Mouse (Mus musculus): ENCODE measurements around the gene Rps19bp1. TPM values are rescaled to one million over a fixed set of nuclear protein-coding genes. Genes with fewer than 3 reads are reported as not detected.

Rps19bp1 gene
- total and polyA plus RNA-seq, 2 experiments from 2014 or later: 29.0 to 78.4 TPM

GRCm38 (mm10) chr15:80286851-80287415 is 22.8 kb upstream of the Rps19bp1 start, which contains the start of gene Cacna1i:
Gene Cacna1i (plus strand): TSS chr15:80287238.
- ATAC-seq (peak; percentile 67), DNase-seq (ENCODE audit: low spot score) (peak; percentile 81)
- Histone ChIP-seq H3K4me3 (ENCODE audit: low read length) (peak within 1 kb of the TSS; percentile 63), H3K27ac (0 out of 2 replicates have a peak within 1 kb of the TSS, but pooled peaks have one; percentile 11), H3K9me3 (ENCODE audit: low read length) (no peaks in the 10 kb centered on the region), H3K4me1 (ENCODE audit: insufficient read depth, low read length) (no peaks in the 10 kb centered on the region), H3K36me3 (ENCODE audit: insufficient read depth, low read length) (no peaks in the 10 kb centered on the region), H3K9ac (replicated peaks; ENCODE audit: low read length) (peak within 1 kb of the TSS; percentile 58), H3K27me3 (ENCODE audit: insufficient read depth, low read length) (no peaks in the 10 kb centered on the region), H3K4me2 (ENCODE audit: low read depth, low read length) (peak within 1 kb of the TSS; percentile 95)
- WGBS: under 1% methylated on average over 50 of the region's 50 CpGs
- TF ChIP-seq CTCF (IDR thresholded peaks at IDR 0.05; ENCODE audit: low read depth): peak; percentile 40

- ATAC-seq (no peak), DNase-seq (ENCODE audit: low spot score) (peak; percentile 70)
- TF ChIP-seq CTCF (IDR thresholded peaks at IDR 0.05; ENCODE audit: low read depth): peak; percentile 85
- peaks cover 2% of the 10 kb centered on the region; the same call in 1 of the 2 replicates for H3K4me1 ChIP-seq (ENCODE audit: insufficient read depth, low read length)
- H3K27ac ChIP-seq: no peak overlapping the region
- no peaks in the 10 kb centered on the region for H3K36me3 ChIP-seq (ENCODE audit: insufficient read depth, low read length)
- WGBS: 19% methylated on average over 6 of the region's 6 CpGs
- no peaks in the 10 kb centered on the region for H3K27me3 ChIP-seq (ENCODE audit: insufficient read depth, low read length)
- no peak overlapping the region for H3K4me2 ChIP-seq (ENCODE audit: low read depth, low read length)
- H3K9me3 ChIP-seq (ENCODE audit: low read length): no peaks in the 10 kb centered on the region
- H3K4me3 ChIP-seq (ENCODE audit: low read length): no peak overlapping the region
- H3K9ac ChIP-seq (replicated peaks; ENCODE audit: low read length): no peak overlapping the region
Measured at GRCm38 (mm10) chr15:80280646-80281045, 16.5 kb upstream of the Rps19bp1 start.

- Histone ChIP-seq H3K27ac (no peak overlapping the region), H3K27me3 (ENCODE audit: insufficient read depth, low read length) (no peaks in the 10 kb centered on the region), H3K4me1 (ENCODE audit: insufficient read depth, low read length) (peaks cover 2% of the 10 kb centered on the region; the same call in 1 of the 2 replicates), H3K9me3 (ENCODE audit: low read length) (no peaks in the 10 kb centered on the region), H3K4me3 (ENCODE audit: low read length) (no peak overlapping the region), H3K36me3 (ENCODE audit: insufficient read depth, low read length) (no peaks in the 10 kb centered on the region), H3K4me2 (ENCODE audit: low read depth, low read length) (no peak overlapping the region), H3K9ac (replicated peaks; ENCODE audit: low read length) (no peak overlapping the region)
- no peak for ATAC-seq
- DNase-seq (ENCODE audit: low spot score): no peak
- 83% methylated on average over 2 of the region's 2 CpGs for WGBS
- no peak for TF ChIP-seq CTCF (IDR thresholded peaks at IDR 0.05; ENCODE audit: low read depth)
Measured at GRCm38 (mm10) chr15:80279053-80279452, 14.9 kb upstream of the Rps19bp1 start.

GRCm38 (mm10) chr15:80278121-80278759 is 14.1 kb upstream of the Rps19bp1 start:
- no peaks in the 10 kb centered on the region for H3K9me3 ChIP-seq (ENCODE audit: low read length)
- no peak overlapping the region for H3K9ac ChIP-seq (replicated peaks; ENCODE audit: low read length)
- no peak for ATAC-seq
- no peaks in the 10 kb centered on the region for H3K36me3 ChIP-seq (ENCODE audit: insufficient read depth, low read length)
- TF ChIP-seq CTCF (IDR thresholded peaks at IDR 0.05; ENCODE audit: low read depth): no peak
- H3K4me1 ChIP-seq (ENCODE audit: insufficient read depth, low read length): peaks cover 2% of the 10 kb centered on the region; the same call in 1 of the 2 replicates
- no peak overlapping the region for H3K4me2 ChIP-seq (ENCODE audit: low read depth, low read length)
- no peak overlapping the region for H3K27ac ChIP-seq
- DNase-seq (ENCODE audit: low spot score): no peak
- WGBS: 55% methylated on average over 5 of the region's 5 CpGs
- H3K4me3 ChIP-seq (ENCODE audit: low read length): no peak overlapping the region
- no peaks in the 10 kb centered on the region for H3K27me3 ChIP-seq (ENCODE audit: insufficient read depth, low read length)

GRCm38 (mm10) chr15:80277625-80278024 is 13.5 kb upstream of the Rps19bp1 start:
- H3K27ac ChIP-seq: no peak overlapping the region
- H3K4me1 ChIP-seq (ENCODE audit: insufficient read depth, low read length): peaks cover 2% of the 10 kb centered on the region; the same call in 1 of the 2 replicates
- ATAC-seq (no peak), DNase-seq (ENCODE audit: low spot score) (peak; percentile 64)
- H3K27me3 ChIP-seq (ENCODE audit: insufficient read depth, low read length): no peaks in the 10 kb centered on the region
- no peaks in the 10 kb centered on the region for H3K9me3 ChIP-seq (ENCODE audit: low read length)
- H3K36me3 ChIP-seq (ENCODE audit: insufficient read depth, low read length): no peaks in the 10 kb centered on the region
- 6% methylated on average over 6 of the region's 6 CpGs for WGBS
- H3K4me3 ChIP-seq (ENCODE audit: low read length): no peak overlapping the region
- no peak overlapping the region for H3K9ac ChIP-seq (replicated peaks; ENCODE audit: low read length)
- no peak overlapping the region for H3K4me2 ChIP-seq (ENCODE audit: low read depth, low read length)
- no peak for TF ChIP-seq CTCF (IDR thresholded peaks at IDR 0.05; ENCODE audit: low read depth)

- Histone ChIP-seq H3K9me3 (ENCODE audit: low read length) (no peaks in the 10 kb centered on the region), H3K4me3 (ENCODE audit: low read length) (no peak overlapping the region), H3K27me3 (ENCODE audit: insufficient read depth, low read length) (no peaks in the 10 kb centered on the region), H3K4me2 (ENCODE audit: low read depth, low read length) (no peak overlapping the region), H3K9ac (replicated peaks; ENCODE audit: low read length) (no peak overlapping the region), H3K36me3 (ENCODE audit: insufficient read depth, low read length) (no peaks in the 10 kb centered on the region), H3K4me1 (ENCODE audit: insufficient read depth, low read length) (peaks cover 2% of the 10 kb centered on the region; the same call in 1 of the 2 replicates), H3K27ac (no peak overlapping the region)
- DNase-seq (ENCODE audit: low spot score): peak; percentile 71
- 33% methylated on average over 9 of the region's 9 CpGs for WGBS
- peak; percentile 70 for TF ChIP-seq CTCF (IDR thresholded peaks at IDR 0.05; ENCODE audit: low read depth)
- 0 out of 2 replicates have a peak, but pooled peaks have one; percentile 57 for ATAC-seq
Measured at GRCm38 (mm10) chr15:80277107-80277506, 13.0 kb upstream of the Rps19bp1 start.

All from hindbrain, postnatal 0 days (tissue).